Mouse (Mus musculus): Measurements from ENCODE around the gene Stard10.
A peak's percentile ranks its signal among the peaks of the same experiment; 100 is the strongest.

Stard10 gene

GRCm38 (mm10) chr7:101330841-101331173 lies 13.9 kb downstream of the Stard10 start:
- no peak for DNase-seq (ENCODE audit: extremely low spot score)

- no peak for DNase-seq (ENCODE audit: extremely low spot score)
Measured at GRCm38 (mm10) chr7:101332045-101332831, 15.4 kb downstream of the Stard10 start.

DNA sequence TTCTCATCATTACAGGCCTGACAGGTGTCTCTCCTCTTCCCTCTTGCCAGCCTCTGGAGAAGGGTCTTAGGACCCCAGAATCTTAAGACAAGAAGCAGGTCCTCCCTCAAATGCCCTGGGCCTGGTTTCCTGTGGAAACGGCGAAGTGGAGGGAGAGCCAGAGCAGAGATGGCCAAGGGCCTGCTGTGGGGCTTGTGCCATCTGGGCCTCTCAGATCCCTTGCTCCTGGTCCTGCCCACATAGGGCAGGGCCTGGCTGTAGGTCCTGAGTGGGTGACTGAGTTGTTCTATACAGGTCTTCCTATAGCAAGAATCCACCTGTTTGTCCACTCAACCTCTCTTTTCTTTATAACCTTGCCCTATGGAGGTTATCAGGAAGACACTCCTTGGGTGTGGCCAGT lies 18.3 kb downstream of the Stard10 start:
- no peak for DNase-seq (ENCODE audit: extremely low spot score)

GRCm38 (mm10) chr7:101336686-101337085 lies 19.8 kb downstream of the Stard10 start:
- no peak for DNase-seq (ENCODE audit: extremely low spot score)

DNA sequence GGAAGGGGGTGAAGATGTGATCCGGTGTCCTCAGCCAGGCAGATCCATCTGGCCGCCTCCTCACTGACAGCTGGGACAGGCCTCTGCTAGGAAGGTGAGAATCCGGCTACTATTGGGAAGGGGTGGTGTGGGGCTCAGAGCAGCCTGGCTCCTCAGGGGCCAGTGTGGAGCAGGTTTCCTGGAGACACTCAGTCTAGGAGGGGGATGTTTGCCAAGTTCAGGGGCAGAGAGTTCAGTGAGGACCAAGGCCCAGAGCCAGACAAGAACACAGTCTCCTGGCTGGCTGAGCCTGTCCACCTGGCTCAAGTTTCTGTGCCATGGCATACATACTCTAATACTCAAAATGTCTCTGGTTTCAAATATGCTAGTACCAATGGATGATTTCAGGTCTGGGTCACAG lies 20.5 kb downstream of the Stard10 start:
- no peak for DNase-seq (ENCODE audit: extremely low spot score)

GRCm38 (mm10) chr7:101341405-101341804 lies 24.5 kb downstream of the Stard10 start:
- DNase-seq (ENCODE audit: extremely low spot score) = no peak

DNA sequence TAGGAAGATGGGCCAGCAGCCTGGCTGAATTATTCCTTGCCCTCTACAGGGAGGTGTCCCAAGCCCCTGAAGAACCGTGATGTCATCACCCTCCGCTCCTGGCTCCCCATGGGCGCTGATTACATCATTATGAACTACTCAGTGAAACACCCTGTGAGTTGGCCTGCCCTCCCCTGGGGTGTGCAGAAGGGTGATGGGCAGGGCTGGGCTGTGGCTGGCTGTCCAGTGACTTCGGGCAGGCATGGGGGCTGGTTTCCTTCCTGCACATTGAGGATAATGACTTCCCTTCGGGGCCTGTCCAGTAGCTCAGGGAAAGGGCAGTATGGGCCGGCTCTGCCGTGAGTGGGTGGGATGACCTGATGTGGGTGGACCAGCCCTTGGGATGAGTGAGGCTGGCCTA lies 26.2 kb downstream of the Stard10 start:
- DNase-seq (ENCODE audit: extremely low spot score) = no peak

GRCm38 (mm10) chr7:101344892-101345291 lies 28.0 kb downstream of the Stard10 start:
- no peak for DNase-seq (ENCODE audit: extremely low spot score)

DNA sequence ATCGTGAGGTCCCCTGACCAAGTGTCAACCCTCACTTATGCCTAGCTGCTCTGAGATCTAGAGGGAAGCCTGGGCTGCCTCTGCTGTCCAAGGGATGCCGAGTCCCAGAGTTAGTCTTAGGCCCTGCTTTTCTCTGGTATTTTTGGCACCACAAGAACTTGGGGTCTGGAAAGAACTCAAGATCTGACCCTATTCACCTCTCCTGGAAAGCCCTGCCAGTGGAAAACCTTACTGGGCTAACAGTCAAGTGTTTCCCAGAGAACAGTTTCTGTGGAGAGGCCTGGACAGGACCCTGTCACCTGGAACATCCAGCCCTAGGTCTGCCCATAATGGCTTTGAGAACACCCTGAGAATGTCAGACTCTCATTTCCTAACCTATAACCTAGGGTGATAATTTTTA lies 30.1 kb downstream of the Stard10 start:
- no peak for DNase-seq (ENCODE audit: extremely low spot score)

GRCm38 (mm10) chr7:101347767-101348270 lies 30.9 kb downstream of the Stard10 start, which contains the start of gene Arap1:
Gene Arap1 (plus strand): TSS chr7:101348067.
- peak; percentile 63 for DNase-seq (ENCODE audit: extremely low spot score)

DNA sequence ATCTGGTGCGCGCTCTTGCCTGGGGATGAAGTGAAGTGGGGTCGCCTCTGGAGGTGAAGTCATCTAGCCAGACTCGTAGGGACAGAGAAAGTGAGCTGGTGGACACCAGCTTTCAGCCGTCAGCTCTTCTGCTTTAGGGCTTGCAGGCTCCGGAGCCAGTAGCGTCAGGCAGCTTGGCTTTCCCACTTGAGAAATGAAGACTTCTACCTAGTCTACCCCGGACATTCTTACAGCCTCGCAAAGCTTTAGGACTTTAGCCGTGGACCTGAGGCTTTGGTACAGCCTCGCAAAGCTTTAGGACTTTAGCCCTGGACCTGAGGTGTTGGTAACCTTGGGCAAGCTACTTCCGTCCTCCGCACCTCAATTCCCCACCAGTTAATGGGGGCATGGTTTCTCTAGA lies 31.4 kb downstream of the Stard10 start:
- DNase-seq (ENCODE audit: extremely low spot score) = no peak

DNA sequence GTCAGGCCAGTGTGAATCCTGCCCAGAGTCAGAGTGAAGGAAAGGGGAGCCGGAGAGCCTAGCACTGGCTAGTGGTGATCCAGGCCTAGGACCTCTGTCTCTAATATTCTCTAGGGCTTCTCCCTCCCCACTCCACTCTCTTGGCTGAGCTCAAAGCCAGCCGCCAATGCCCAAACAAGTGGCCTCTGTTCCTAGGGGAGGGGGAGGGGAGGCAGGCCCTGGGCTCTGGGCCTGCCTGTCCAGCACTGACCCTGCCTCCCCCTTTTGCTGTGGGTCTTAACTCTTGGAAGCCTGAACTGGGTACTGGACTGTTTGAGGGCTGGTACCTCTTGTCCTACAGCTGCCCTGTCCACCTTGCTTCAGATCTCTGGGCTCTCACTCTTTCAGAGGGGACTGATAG lies 33.0 kb downstream of the Stard10 start:
- no peak for DNase-seq (ENCODE audit: extremely low spot score)

DNA sequence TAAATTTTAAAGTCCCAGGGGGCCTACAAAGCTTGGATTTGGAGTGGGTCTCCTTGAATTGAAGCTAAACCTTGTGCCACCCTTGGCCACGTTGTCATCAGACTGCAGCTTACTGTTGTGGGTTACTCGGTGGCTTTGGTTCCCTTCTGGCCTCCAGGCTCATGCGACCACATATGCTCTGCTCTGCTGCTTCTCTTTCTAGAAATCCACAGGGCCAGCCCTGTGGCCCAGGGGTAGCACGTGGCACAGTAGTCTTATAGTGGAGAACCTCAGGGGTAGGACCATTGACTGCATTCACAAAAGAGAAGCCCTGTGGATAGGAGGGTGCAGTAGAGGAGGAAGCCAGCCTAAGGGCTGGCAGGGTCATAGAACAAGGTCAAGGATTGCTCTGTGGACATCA lies 35.5 kb downstream of the Stard10 start:
- no peak for DNase-seq (ENCODE audit: extremely low spot score)

GRCm38 (mm10) chr7:101354423-101354822 lies 37.5 kb downstream of the Stard10 start:
- no peak for DNase-seq (ENCODE audit: extremely low spot score)

- no peak for DNase-seq (ENCODE audit: extremely low spot score)
Measured at GRCm38 (mm10) chr7:101355551-101356100, 38.7 kb downstream of the Stard10 start.

DNA sequence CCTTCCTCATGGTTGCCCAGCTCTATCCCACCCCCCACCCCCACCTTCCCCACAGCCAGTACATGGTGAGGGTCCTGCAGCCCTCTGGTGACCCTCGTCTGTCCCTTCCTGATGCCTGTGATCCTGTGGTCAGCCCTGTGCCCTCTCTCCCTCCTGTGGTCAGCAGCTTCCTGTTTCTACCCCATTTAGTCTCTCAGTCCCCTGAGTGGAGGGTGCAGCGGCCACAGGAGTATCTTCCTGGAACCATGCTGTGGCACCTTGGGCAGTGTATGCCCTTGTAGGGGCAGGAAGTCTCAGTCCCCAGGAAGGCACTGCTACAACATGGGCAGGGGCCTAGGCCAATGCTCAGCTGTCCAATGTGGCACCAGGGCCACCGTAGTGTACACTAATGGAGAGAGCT lies 40.0 kb downstream of the Stard10 start:
- no peak for DNase-seq (ENCODE audit: extremely low spot score)

DNA sequence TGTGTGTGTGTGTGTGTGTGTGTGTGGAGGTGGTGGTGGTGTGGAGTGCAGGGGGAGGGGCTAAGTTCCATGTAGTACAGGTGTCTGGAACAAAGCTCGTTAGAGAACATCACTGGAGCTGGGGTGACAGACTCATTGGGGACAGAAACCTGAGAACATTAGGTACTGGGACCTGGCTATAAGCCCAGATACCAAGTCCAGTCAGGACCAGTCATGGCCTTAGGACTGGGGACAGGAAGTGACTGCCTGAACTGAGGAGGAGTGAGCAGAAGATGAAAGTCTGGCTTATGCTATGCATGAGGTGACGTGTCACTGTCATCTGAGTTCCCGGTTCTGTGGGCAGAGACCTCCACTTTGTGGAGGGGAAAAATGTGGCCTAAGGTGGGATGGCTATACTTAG lies 43.5 kb downstream of the Stard10 start:
- no peak for DNase-seq (ENCODE audit: extremely low spot score)

GRCm38 (mm10) chr7:101361021-101361420 lies 44.1 kb downstream of the Stard10 start:
- DNase-seq (ENCODE audit: extremely low spot score) = no peak

DNA sequence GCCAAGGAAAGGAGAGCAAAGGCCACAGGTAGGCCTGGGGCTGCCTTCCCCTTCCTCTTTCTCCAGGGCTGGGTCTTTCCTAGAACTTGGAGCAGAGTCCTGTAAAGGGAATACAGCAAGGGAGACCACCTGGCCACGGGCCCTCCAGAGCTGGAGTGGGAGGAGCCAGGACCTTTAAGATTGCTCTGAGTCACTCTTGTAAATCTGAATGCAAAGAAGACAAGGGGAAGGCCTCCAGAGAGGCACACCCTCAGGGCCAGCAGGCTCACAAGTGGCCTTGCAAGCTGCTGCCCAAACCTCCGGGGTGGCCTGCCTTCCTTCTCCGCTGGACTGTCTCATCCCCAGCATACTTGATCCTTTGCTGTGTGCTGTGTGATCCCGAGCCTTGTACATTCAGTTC lies 44.9 kb downstream of the Stard10 start:
- no peak for DNase-seq (ENCODE audit: extremely low spot score)

- no peak for DNase-seq (ENCODE audit: extremely low spot score)
Measured at GRCm38 (mm10) chr7:101362791-101363191, 45.9 kb downstream of the Stard10 start.

GRCm38 (mm10) chr7:101363914-101364313 lies 47.0 kb downstream of the Stard10 start:
- DNase-seq (ENCODE audit: extremely low spot score) = no peak

DNA sequence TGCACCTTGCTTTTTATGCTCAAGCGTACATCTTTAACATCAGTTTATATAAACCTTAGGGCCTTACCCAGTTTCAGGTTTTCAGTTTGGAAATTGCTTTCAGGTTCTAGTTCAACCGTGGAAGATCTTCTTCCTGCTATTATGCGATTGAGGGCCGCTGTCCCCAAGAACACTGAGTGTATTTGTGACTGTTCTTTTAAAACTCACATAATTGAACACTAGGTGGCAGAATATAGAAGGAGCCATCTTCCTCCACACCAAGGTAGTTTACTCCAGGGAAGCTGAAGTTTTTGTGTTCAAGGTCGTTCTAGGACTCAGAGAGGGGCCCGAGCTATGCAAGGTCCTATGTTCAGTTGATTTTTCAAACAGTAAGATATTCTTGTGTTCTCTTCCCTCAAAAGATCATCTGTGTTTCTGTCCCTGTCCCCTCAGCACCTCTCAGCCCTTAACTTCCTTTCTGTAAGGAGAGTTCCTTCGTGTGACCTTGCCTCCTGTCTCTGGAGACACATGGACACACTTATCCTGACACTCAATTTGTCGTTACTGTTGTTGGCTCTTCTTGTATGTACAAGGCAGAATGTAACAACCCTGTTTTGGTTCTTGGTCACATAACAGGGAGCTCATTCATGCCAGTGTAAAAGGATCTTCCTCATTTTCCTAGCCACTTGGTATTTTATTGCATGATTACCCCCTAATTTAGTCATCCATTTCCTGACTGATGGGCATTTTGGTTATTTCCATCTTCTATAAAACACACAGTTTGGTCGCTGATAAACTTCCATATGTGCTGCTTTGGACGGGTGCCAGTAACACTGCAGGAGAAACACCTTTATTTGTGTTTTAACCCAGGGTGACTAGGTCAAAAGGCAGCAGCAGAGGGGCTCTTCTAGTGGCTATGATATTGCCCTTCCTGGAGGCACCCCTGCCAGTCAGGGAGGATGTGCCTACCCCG lies 51.3 kb downstream of the Stard10 start:
- no peak for DNase-seq (ENCODE audit: extremely low spot score)
